Mouse (Mus musculus): ENCODE results near the gene Shc2.

Gene Shc2

DNA sequence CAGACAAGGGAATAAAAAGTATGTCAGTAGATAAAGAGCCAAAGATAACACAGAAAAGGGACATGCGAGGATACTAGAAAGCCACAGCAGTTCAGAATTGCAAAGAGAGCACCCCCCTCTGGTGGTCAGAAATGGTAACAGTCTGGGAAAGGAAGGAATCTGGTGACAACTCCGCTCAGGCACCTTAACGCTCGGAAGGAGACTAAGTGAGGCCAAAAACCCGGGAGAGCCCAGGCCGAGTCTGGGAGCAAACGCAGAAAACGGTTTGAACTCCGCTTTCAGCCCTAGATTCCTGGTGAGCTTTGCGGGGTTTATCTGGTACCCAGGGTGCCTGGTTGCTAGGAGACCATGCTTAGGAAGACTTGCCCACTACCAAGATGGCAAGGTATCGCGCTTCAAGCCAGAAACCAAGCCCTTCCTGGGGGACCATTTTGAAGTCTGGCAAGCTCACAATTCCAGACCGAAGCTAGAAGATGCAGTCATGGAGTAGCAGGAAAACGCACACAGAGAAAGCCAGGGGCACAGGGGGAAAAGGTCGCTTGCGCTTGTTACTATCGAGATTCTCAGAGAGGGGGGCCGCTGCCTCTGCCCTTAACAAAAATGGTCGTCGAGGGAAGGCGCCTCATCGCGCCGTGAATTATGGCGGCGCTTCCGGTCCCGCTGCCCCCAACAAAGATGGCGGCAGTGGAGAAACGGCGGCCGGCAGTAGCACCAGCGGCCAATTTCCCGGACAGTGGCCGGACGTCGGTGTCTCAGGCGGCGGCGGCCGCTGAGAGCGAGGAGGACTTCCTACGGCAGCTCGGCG lies 31.3 kb upstream of the Shc2 start, which contains the start of gene Tpgs1:
Gene Tpgs1 (plus strand): TSS at position 599 of the 805 bp plus-strand sequence.
- DNase-seq (ENCODE audit: low read depth, low spot score), result peak; percentile 90

DNA sequence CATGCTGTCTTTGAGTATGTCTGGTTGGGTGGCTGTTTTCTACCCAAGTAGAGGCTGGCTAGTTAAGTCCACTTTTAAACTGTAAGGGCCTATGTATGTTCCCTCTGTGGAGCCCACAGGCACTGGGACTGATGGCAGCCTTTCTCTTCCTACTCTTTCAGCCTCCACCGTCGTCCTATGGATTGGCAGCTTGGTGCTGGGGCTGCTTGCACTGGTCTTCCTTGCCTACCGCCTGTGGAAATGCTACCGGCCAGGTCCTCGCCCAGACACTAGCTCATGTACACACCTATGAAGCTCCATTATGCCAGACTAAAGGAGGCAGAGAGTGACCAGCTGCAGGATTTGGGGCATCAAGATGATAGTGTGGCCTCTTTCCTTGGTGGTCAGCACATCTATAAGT lies 30.4 kb upstream of the Shc2 start:
- no peak for DNase-seq (ENCODE audit: low read depth, low spot score)

DNA sequence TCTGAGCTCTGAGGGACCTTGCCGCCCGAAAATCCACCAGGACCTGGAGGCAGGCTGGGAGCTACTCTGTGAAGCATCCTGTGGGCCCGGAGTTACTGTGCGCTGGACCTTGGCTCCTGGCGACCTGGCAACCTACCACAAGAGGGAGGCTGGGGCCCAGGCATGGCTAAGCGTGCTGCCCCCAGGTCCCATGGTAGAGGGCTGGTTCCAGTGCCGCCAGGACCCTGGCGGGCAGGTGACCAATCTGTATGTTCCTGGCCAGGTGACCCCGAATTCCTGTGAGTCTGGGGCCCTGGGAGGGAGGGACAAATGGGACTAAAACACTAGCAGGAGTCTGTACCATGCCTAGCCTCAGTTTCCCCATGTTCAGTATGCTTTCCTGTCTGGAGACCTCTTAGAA lies 28.8 kb upstream of the Shc2 start:
- DNase-seq (ENCODE audit: low read depth, low spot score), result no peak

DNA sequence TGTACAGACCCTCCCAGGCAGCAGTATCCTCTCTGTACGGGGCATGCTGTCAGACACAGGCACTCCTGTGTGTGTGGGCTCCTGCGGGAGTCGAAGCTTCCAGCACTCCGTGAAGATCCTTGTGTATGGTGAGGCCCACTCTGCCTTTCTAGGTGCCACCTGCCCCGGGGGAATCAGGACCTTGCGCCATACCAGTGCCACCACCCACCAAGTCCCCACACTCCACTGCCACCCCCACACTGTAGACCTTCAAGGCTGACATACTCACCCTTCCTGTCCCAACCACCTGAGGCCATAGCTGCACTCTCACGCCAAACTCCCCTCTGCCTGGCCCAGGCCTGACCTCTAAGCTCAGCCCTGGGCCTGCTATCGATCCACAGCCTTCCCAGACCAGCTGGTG lies 27.3 kb upstream of the Shc2 start:
- DNase-seq (ENCODE audit: low read depth, low spot score), result no peak

DNA sequence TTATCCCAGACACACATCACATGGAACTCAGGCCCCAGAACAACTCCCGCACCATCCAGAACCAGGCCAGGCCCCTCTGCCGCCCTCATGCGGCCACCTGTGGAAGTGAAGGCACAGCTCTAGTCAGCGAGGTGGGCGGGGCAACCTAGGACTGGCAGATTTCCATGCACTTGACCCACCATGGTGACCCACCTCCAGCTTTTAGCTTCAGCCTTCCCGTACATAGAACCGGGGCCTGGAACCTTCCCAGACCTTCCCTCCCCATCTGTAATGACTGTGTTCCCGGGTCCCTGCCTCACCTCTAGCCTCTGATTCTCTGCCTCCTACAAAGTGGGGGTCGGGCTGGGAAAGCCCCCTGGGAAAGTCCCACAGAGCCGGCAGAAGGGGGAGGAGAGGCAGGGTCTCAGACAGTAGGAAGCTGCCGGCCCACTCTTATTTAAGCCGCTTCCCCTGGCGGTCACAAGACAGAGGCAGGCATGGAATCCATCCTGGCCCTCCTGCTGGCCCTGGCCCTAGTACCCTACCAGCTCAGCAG lies 26.5 kb upstream of the Shc2 start, which contains the start of gene Madcam1:
Gene Madcam1 (plus strand): TSS at position 429 of the 535 bp plus-strand sequence.
- peak; percentile 80 for DNase-seq (ENCODE audit: low read depth, low spot score)

DNA sequence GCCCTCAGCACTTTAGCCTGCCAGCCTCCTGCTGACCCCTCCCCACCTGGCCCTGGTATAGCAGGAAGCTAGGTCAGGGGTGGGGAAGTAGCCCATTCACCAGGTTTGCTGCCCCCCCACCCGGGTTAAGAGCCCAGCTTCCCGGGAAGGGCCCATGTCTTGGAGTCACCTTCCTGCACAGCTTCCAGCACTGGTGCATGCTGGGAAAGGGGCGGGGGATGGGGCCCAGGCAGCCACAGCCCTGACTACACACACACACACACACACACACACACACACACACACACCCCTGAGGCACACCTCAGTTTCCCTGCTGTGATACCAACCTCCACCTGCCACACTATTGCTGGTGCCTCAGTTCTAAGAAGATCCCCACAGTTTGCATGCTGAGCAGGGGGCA lies 24.1 kb upstream of the Shc2 start:
- no peak for DNase-seq (ENCODE audit: low read depth, low spot score)

GRCm38 (mm10) chr10:79660298-79660697 lies 22.6 kb upstream of the Shc2 start:
- DNase-seq (ENCODE audit: low read depth, low spot score), result no peak

- DNase-seq (ENCODE audit: low read depth, low spot score), result no peak
Observed at GRCm38 (mm10) chr10:79658829-79659228, 21.1 kb upstream of the Shc2 start.

DNA sequence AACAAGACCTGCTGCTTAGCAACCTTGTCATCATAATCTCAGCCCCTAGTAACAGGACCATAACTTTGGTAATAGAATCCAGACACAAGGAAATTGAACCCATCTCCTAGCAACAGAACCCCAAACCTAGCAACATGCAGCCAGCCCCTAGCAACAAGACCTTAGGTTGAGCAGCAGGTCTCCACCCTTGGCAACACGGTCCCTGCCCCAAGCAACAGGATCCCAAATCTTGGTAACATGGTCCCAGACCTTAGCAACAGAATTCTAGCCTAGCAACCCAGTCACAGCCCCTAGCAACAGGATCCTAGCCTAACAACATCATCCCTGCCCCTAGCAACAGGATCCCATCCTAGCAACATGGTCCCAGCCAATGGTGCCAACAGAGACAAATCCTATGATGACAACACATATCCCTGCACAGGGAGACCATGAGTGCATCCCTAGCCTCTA lies 17.3 kb upstream of the Shc2 start:
- DNase-seq (ENCODE audit: low read depth, low spot score), result peak; percentile 74

GRCm38 (mm10) chr10:79652789-79653188 lies 15.1 kb upstream of the Shc2 start:
- no peak for DNase-seq (ENCODE audit: low read depth, low spot score)

DNA sequence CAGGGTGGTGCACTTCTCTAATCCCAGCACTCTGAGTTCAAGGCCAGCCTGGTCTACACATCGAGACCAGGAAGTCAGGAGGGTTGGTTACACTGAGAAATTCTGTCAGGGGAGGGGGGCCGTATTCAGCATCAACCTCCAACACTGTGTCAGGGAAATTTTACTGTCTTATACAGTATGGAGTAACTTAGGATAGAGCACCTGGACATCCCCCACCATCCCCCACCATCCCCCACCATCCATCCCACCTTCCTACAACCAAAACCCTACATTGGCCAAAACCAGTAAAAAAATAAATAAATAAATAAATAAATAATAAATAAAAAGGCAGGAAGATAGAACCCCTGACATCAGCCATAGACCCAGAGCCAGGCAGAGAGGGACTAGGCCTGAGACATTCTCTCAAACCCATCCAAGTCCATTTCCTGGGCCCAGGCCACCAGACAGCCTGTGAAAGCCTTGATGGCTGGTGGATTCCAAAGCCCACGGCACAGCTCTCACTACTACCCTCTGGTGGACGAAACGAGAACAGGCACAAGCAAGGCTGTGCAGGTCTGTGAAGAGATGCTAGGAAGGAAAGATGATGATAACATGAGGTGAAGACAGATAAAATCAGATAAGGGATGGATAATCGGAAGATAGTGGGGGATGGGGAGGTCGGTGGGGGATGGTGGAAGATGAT lies 11.5 kb upstream of the Shc2 start:
- peak; percentile 85 for DNase-seq (ENCODE audit: low read depth, low spot score)

DNA sequence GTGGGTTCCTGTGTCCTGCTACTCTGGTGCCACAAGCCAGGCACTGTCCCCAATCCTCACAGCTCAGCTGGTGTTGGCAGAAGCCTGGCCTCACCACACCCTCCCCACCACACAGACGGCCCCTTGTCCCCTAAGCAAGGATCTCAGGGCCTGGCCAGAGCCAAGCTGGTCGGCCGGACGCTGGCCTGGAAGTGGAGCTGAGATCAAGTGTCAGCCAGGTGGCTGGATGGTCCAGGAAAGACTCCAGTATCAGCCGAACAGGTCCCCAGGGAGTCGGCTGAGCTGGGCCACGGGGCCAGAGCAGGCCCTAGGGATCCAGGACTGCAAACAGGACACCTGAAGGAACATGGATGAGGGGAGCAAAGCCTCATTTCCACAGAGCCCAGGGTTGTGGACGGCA lies 8.0 kb upstream of the Shc2 start, which contains the start of gene Odf3l2:
Gene Odf3l2 (minus strand): TSS at position 28 of the 400 bp plus-strand sequence.
- no peak for DNase-seq (ENCODE audit: low read depth, low spot score)

- DNase-seq (ENCODE audit: low read depth, low spot score), result peak; percentile 72
Observed at GRCm38 (mm10) chr10:79638486-79639204, 927 bp upstream of the Shc2 start.

DNA sequence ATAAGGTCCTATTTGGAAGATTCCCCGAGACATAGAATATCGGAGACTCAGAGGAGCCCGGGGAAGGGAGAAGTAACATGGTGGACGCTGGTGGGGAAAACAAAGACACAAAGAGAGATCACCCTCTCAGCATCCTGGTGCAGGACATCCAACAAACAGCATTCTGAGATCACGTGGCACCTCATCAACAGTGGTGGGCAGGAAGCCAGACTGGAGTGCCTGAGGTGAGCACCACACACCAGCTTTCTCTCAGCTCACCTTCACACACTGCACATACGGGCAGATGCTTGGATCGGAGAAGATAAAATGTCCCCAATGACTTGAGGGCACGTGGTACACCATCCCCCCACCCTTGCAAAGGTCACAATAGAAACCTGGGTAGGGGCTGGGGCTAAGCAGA lies 1.4 kb downstream of the Shc2 start:
- DNase-seq (ENCODE audit: low read depth, low spot score), result no peak

DNA sequence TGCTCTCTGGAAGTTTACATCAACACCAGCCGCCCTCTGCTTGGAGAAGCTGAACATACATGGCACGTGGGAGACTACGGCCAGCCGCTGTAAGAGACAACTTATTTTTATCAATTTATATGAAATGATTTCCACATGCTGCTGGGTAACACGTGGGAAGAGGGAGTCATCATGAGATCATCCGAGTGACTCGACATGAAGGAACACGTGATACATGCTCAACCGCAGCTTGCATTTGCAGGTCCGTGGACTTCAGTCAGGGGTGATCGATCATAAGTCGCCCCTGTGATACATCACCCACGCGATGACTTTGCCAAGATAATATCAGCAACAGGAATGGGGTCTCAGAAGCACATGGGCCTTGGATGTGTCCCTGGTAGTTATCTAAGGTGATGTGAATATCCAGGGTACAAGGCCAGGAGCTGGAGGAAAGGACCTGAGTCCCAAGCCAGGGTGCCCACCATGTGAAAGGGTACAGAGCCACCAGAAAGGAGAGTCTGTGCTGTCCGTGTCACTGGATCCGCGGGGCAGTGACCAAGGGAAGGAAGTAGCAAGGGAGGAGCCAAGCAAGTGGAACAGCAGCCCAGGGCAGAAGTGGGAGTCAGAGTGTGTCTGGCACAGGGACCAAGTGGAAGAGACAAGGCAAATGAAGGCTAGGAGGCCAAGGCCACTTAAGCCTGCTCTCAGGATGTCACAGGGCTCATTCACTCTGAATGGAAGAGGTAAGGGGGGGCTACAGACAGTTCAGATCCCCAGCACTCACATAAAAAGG lies 4.5 kb downstream of the Shc2 start:
- no peak for DNase-seq (ENCODE audit: low read depth, low spot score)

DNA sequence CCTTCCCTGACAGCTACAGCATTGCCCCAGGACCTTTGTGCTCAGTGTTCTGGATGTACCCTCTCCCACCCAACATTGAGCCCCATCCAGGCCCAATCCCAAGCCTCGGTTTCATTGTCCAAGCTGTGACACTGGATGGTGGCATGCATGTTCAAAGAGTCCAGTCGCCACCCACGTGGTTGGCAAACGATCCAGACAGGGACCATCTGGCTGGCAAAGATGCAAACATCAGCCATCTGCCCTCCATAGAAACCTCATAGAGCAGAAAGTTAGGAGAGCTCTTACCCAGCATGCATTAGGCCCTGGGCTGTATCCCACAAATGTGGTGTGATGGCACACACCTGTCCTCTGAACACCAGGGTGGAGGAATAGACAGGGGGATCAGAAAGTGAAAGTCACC lies 6.3 kb downstream of the Shc2 start:
- no peak for DNase-seq (ENCODE audit: low read depth, low spot score)

DNA sequence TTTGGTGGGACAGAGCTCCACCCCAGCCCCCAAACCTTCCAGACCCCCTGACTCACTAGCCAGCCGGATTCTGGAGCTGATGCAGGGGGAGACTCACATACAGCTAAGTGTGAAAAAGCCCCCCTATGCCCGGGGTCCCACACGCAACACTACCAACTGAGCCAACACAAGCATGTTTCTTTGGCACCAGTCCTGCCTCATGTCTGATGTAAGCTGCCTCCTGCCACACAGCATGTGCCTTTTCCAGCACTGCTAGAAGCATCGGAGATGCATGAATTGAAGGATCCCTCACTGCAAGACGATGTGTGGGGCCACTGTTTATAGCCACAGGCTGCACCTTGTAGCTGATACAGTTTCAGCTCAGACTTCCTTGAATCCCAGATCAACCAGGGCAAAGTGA lies 9.3 kb downstream of the Shc2 start:
- DNase-seq (ENCODE audit: low read depth, low spot score), result no peak

- no peak for DNase-seq (ENCODE audit: low read depth, low spot score)
Observed at GRCm38 (mm10) chr10:79626156-79626555, 11.6 kb downstream of the Shc2 start.

DNA sequence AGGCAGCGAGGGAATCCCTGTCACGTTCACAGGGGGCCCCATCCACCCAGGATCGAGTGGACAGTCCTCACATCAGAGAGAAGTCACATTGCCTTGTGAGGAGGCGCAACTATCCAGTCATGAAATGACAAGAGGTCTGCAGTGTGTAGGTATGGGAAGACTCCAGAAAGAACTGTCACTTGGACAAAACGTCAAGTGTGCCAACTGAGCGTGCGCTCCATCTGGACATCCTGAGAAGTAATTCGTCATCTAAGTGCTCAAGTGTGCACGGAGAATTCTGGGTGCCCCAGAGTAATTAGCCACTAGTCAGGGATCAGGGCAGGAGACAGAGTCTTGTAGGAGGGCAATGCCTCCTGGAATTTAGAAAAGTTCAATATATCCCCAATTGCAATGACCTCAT lies 12.3 kb downstream of the Shc2 start:
- DNase-seq (ENCODE audit: low read depth, low spot score), result no peak

- no peak for DNase-seq (ENCODE audit: low read depth, low spot score)
Observed at GRCm38 (mm10) chr10:79623950-79624349, 13.8 kb downstream of the Shc2 start.

GRCm38 (mm10) chr10:79616376-79616775 lies 21.3 kb downstream of the Shc2 start:
- no peak for DNase-seq (ENCODE audit: low read depth, low spot score)
